Mouse (Mus musculus): ENCODE results near the gene Rrp1.

DNA sequence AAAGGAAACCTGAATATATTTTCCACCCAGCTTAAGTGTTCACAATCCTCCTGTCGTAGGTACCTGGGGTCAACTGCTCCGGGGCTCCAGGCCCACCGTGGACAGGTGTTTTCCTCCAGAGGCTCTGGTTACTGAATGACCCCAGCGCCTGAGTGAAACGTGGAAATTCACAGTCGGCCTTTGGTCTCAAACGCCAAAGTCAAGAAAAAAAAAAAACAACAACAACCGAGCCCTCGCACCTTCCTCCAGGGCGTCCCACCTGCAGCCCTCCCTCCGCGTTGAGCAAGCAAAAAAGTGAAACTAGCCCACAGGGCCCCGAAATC lies 61.3 kb downstream of the Rrp1 start:
- TF ChIP-seq POLR2A (IDR thresholded peaks at IDR 0.05; ENCODE audit: low read depth, low read length) = no peak
- TF ChIP-seq CTCF (IDR thresholded peaks at IDR 0.05; ENCODE audit: extremely low read depth, insufficient read depth, insufficient read length, insufficient replicate concordance) = no peak

All from spleen, adult 2 months (tissue).